Mouse (Mus musculus): ENCODE measurements around the gene Nmrk2.

DNA sequence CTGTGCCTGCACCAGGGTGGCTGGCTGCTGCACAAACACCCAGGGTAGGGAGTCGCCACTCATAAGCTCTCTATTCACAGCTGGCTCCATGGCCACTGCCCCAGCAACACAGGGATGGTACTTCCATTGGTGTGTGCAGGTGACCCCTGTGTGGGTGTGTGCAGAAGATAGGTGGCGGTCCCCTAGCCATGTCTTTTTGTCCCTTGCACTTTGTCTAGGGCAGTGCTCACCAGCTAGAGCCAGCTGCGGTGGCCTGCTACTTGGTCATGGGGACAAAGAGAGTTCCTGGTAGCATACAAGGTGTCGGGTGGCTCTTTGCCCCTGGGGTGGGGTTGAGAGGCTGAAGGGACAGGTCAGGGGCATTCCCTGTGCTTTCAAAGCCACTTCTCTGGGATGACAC is 42.3 kb upstream of the Nmrk2 start:
- TF ChIP-seq CTCF (IDR thresholded peaks at IDR 0.05; ENCODE audit: control insufficient read depth, insufficient read depth, low read length), result no peak
- TF ChIP-seq POLR2A (IDR thresholded peaks at IDR 0.05; ENCODE audit: borderline replicate concordance, control insufficient read depth, low read depth, low read length), result no peak

Measured in bone marrow, adult 2 months (tissue).